Mouse (Mus musculus): Measurements from ENCODE around the gene Sept3.

DNA sequence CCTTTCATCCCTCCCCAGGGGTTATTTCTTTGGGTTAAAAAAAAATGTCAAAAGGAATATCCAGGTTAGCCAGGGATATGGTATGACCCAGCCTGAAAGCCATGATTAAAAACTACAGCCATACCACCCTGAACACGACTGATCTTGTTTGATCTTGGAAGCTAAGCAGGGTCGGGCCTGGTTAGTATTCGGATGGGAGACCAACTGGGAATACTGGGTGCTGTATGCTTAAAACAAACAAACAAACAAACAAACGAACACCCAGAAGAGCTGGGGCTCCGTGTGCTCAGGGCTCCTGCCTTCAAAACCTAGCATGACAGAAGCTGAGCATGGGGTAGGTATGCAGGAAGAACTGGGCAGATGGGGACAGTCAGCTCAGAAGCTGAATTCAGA, 67.8 kb downstream of the Sept3 start:
- TF ChIP-seq GATA1 (IDR thresholded peaks at IDR 0.05; ENCODE audit: low read length) (no peak), TAL1 (IDR thresholded peaks at IDR 0.05; ENCODE audit: low read length) (no peak)
